Mouse (Mus musculus): ENCODE measurements at regions not wholly inside any gene's neighbourhood (a gene's known extent, or its start where the extent isn't known, plus 50 kb on each side); places are given as distances from the start of the nearest gene placed in this dataset.

DNA sequence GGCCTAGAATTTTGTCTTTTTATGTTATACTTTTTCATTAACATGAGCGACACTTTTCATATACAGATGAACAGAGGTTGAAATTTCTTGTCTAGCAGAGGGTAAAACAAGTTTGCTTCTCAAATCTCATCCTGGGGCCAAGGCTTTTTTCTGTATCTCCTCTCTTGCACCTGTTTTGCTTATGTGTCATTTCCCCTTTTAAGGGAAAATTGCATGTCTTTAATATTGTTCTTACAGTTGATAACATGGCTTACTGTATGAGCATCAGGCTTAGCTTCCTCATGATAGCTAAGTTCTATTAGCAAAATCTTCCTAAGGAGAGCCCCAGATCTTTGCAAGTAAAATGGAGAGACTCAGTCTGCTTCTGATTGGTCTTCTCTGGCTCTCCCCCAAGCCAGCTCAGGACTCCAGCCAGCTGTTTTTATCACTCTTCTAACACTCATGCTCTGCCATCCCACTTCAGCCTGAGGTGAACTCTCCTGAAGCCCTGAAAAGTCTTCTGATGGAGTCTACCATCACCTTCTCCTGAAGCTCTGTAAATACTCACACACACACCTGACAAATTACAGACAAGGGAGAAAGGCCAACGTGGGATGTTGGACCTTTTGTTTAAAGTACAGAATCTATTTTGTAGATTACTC is 160.8 kb downstream of the Wdr20rt start:
- TF ChIP-seq POLR2A (IDR thresholded peaks at IDR 0.05; ENCODE audit: borderline replicate concordance, extremely low read depth, insufficient read depth, insufficient read length, poor library complexity, severe bottlenecking) (no peak), CTCF (IDR thresholded peaks at IDR 0.05; ENCODE audit: borderline replicate concordance, extremely low read depth, insufficient read depth, insufficient read length) (no peak)
